Mouse (Mus musculus): ENCODE results near the gene Kcnb1.
A peak's percentile ranks its signal among the peaks of the same experiment; 100 is the strongest.

The Kcnb1 gene

DNA sequence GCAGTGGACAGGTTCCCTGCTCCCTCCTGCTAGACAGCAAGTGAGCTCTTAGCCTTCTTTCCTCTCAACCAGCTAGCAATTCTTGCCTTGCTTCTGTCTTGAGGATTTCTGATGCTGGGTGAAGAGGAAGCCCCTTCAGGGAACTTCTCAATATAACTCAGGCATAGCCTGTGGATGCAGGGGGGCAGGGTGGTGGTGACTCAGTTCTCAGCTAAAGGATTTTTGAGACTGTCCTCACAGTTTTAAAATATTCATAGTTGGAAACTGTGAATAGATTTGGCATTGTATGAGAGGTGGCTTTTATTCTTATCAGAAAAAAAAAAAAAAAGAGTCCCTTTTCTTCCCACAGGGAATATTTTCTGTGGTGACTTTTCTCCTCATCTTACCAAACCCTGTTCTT, 129.2 kb downstream of the Kcnb1 start:
- DNase-seq (ENCODE audit: low read depth, low spot score), result no peak

DNA sequence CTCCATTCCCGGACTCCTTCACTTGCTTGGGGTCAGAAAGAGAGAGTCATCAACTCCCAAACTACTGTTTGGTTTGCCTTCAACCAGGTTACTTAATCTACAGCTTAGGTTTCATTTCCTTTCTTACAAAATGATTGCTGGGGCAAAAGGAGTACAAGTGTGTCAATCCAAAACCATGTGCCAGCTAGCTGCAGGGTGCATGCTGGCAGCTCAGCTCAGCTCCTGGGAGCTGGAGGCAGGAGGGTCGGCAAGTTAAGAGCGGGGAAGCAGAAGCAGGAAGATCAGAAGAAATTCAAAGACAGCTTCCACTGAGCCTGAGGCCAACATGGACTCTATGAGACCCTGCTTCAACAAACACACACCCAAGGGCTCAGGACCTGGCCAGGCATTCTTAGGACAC, 129.6 kb downstream of the Kcnb1 start:
- no peak for DNase-seq (ENCODE audit: low read depth, low spot score)

GRCm38 (mm10) chr2:167059960-167060359, 130.0 kb downstream of the Kcnb1 start:
- no peak for DNase-seq (ENCODE audit: low read depth, low spot score)

- peak; percentile 60 for DNase-seq (ENCODE audit: low read depth, low spot score)
Observed at GRCm38 (mm10) chr2:167059536-167059935, 130.4 kb downstream of the Kcnb1 start.

DNA sequence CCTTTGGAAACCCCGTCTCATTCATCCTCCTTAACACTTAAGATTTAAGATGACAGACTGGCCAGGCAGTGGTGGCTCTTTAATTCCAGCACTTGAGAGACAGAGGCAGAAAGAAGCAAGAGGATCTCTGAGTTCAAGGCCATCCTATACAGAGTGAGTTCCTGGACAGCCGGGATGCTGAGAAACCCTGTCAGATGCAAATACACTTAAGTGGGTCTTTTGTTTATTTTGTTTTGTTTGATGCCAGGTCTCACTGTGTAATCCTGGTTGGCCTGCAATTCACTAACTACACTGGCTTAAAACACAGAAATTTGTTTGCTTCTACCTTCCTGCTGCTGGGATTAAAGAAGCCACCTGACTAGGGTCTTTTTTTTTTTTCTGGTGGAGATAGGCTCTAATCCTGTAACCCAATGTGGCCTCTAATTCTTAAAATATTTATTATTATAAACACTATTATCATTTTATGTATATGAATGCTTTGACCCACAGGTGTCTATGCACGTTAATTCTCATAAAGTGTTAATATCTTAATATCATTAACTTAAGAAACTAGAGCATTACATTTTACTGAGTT, 131.1 kb downstream of the Kcnb1 start:
- DNase-seq (ENCODE audit: low read depth, low spot score), result peak; percentile 92

- peak; percentile 45 for DNase-seq (ENCODE audit: low read depth, low spot score)
Observed at GRCm38 (mm10) chr2:167058201-167058600, 131.8 kb downstream of the Kcnb1 start.

DNA sequence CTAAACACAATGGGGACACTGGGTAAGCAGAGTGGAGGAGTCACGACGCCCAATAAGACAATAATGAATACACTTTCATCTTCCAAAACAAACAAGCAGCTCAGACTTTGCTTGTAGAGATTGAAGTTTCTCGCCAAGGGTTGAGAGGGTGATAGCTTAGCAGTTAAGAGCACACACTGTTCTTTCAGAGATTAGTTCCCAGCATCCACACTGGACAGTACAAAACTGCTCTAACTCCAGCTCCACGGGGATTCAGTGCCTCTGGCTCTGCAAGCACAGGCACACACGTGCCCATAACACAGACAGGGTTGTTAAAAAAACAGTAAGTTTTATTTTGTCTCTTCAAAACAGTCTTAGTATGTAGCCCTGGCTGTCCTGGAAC, 133.0 kb downstream of the Kcnb1 start:
- DNase-seq (ENCODE audit: low read depth, low spot score), result no peak

DNA sequence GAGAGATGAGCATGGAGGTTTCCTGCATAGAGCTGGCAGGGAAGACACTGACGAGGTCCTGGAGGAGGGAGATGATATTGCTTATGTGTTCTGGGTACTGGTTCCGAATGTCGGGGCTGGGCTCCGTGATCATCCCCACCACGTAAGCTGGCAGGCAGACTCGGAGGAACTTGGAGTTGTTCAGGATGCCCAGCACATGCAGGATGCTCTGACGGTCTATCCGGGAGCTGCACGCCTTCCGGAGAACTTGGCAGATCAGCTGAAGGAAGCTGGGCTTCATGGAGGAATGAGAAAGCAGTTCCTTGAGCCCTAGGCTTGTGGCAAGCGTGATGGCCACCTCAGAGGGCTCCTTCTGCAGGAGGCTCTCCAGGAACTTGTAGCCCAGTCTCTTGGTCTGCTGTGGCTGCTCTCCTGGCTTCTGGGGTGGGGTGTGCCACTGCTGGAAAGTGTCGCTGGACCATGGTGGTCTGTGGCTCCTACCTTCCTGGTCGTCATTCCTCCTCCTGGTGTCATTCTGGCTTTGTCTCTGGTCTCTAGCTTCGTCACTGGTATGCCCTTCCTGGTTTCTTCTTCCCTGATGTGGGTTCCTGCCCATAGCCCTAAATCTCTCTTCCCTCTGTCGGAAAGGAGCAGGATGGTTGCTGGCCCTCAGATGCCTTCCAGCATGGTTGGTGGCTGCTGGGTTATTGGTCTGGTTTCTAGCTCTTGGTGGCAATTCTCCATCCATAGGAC, 133.6 kb downstream of the Kcnb1 start:
- no peak for DNase-seq (ENCODE audit: low read depth, low spot score)

DNA sequence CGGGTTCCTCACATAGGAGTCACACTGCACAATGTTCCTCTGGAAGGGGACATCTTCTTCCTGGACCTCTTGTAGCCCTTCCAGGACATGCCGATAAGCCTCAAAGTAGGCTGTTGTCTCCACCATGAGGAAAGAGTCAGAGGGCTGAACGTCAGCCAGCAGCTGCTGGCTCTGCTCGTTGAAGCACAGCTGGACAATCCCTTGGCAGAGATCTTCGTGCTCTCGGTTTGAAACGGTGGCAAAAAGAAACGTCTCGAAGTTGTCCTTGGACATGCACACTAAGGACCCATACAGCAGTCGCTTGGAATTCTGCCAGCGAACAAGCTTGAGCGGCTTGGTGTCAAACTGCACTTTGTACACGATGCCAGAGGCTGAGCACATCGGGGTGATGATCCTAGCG, 134.6 kb downstream of the Kcnb1 start:
- DNase-seq (ENCODE audit: low read depth, low spot score), result no peak

GRCm38 (mm10) chr2:167053127-167053844, 136.7 kb downstream of the Kcnb1 start:
- DNase-seq (ENCODE audit: low read depth, low spot score), result no peak

- peak; percentile 60 for DNase-seq (ENCODE audit: low read depth, low spot score)
Observed at GRCm38 (mm10) chr2:167048698-167049358, 141.1 kb downstream of the Kcnb1 start.

DNA sequence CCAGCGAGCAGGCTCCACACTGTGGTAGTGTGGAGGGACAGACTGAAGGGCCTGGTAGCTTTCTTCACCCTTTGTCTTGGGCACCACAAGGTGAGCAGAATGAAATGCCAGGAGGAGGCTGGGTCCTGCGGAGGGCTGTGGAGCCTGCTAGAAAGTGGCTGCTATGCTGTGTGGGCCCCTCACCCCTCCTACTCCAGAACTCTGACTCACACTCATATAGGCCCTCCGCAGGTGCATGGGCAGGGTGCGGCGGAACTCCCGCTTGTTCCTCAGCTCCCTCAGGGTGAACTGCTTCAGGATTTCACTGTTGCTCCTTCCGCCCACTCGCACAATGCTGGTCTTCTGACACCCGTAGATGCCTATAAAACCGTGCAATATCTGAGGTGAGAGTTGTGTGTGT, 141.7 kb downstream of the Kcnb1 start:
- peak; percentile 44 for DNase-seq (ENCODE audit: low read depth, low spot score)
